Mouse (Mus musculus) limb, embryonic 11.5 days (tissue): Measurements from ENCODE around the gene Tspan5. TPM values are rescaled to one million over a fixed set of nuclear protein-coding genes. Genes with fewer than 3 reads are reported as not detected.

Experiments
- ATAC-seq: fragments of 200-750 bp; cut with Nextera tagmentation; 2 replicates; pipeline ENCODE4 v1.8.0; 2017; ENCODE audit warnings: low read depth; ENCODE audit not compliant: insufficient number of reproducible peaks, low FRiP score, low TSS enrichment
- DNase-seq: peaks from one replicate; pipeline ENCODE4 v3.0.0-alpha.2; 2015; ENCODE audit warnings: low spot score
- H3K27ac ChIP-seq: fragments of 300-500 bp; sonication (generic); replicated peaks from 2 replicates; pipeline ENCODE4 v1.5.1; 2014; ENCODE audit warnings: low read depth, mild to moderate bottlenecking, low read length
- H3K27me3 ChIP-seq: fragments of 300-500 bp; sonication (generic); 2 replicates; pipeline ENCODE4 v1.6.1; 2014; ENCODE audit warnings: mild to moderate bottlenecking, low read length, mixed read lengths; ENCODE audit not compliant: control insufficient read depth, insufficient read depth
- H3K36me3 ChIP-seq: fragments of 300-500 bp; sonication (generic); 2 replicates; pipeline ENCODE4 v1.6.1; 2014; ENCODE audit warnings: mild to moderate bottlenecking, low read length, moderate library complexity, mixed read lengths; ENCODE audit not compliant: control insufficient read depth, insufficient read depth
- H3K4me1 ChIP-seq: fragments of 300-500 bp; sonication (generic); 2 replicates; pipeline ENCODE4 v1.6.1; 2014; ENCODE audit warnings: low read length, mixed read lengths; ENCODE audit not compliant: control insufficient read depth, insufficient read depth
- H3K4me2 ChIP-seq: fragments of 300-500 bp; sonication (generic); 2 replicates; pipeline ENCODE4 v1.6.1; 2014; ENCODE audit warnings: low read depth, mild to moderate bottlenecking, moderate library complexity; ENCODE audit not compliant: severe bottlenecking
- H3K4me3 ChIP-seq: fragments of 300-500 bp; sonication (generic); 2 replicates; pipeline ENCODE4 v1.5.1; 2014; ENCODE audit warnings: low read depth, low read length
- H3K9ac ChIP-seq: fragments of 300-500 bp; sonication (generic); 2 replicates; pipeline ENCODE4 v1.6.1; 2014; ENCODE audit warnings: mild to moderate bottlenecking, low read length
- H3K9me3 ChIP-seq: fragments of 300-500 bp; sonication (generic); 2 replicates; pipeline ENCODE4 v1.6.1; 2016; ENCODE audit warnings: low read length; ENCODE audit not compliant: control insufficient read depth
- WGBS: fragments of 180-500 bp; shearing (Covaris S2); extraction: QIAGEN DNeasy Blood & Tissue Kit; methylation state at CpG from one replicate; pipeline ENCODE4 v1.1.7; 2014; 5-methylcytosine and 5-hydroxymethylcytosine counted together
- polyA plus RNA-seq: library from polyadenylated mRNA; unstranded; fragments of >200 nt; fragmentation: Nextera tagmentation; extraction: Ambion mirVana; gene quantifications from 2 replicates; pipeline ENCODE4 v1.2.1, GENCODE M21; 2014

Gene Tspan5
- polyA plus RNA-seq, 1 experiment from 2014 or later: 19.9 TPM

DNA sequence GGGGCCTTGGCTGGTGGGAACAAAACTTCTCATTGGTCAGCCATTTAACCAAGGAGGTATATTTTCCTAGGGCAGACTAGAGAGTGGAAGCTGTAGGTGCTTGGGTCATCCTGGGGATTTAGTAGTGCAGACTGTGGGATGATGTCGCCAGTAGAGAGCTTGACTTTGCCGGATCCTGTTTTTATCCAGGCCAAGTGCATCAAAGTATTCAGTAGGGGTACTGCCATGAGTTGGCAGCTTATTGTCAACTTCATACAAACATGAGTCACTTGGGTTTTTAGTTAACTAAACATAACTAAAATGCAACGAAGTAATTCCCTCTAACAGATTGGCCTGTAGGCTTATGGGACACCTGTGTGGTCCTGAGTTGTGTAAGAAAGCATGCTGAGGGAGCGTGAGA is 174.6 kb downstream of the Tspan5 start:
- Histone ChIP-seq H3K4me3 (no peak overlapping the region), H3K9me3 (no peaks in the 10 kb centered on the region), H3K4me2 (no peak overlapping the region), H3K27ac (no peak overlapping the region), H3K4me1 (0 out of 2 replicates have a peak, but pooled peaks cover 4% of the 10 kb centered on the region), H3K27me3 (no peaks in the 10 kb centered on the region), H3K36me3 (no peaks in the 10 kb centered on the region), H3K9ac (no peak overlapping the region)
- no peak for ATAC-seq
- 89% methylated on average over 4 of the region's 4 CpGs for WGBS
- peak; percentile 17 for DNase-seq

DNA sequence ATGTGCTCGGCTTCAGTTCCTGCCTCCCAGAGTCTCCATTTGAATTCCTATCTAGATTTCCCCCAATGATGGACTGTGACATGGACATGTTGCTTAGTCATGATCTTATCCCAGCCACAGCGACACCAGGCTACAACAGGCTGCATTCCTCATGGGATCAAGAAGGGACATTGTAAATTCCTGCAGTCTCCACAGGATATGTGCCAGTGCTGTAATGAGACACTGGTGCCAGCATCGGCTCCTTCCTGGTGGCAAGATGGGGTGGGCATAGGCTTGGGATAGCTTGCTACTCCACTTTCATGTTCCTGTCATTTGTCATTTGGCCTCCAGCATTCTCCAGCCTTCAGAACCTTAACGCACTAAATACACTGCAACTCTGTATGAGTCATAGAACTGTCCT is 175.0 kb downstream of the Tspan5 start:
- no peak overlapping the region for H3K27ac ChIP-seq
- H3K9me3 ChIP-seq: no peaks in the 10 kb centered on the region
- 88% methylated on average over 4 of the region's 4 CpGs for WGBS
- H3K4me1 ChIP-seq: 0 out of 2 replicates have a peak, but pooled peaks cover 4% of the 10 kb centered on the region
- DNase-seq (peak; percentile 11), ATAC-seq (no peak)
- no peaks in the 10 kb centered on the region for H3K36me3 ChIP-seq
- no peak overlapping the region for H3K4me3 ChIP-seq
- H3K27me3 ChIP-seq: no peaks in the 10 kb centered on the region
- H3K4me2 ChIP-seq: no peak overlapping the region
- no peak overlapping the region for H3K9ac ChIP-seq

DNA sequence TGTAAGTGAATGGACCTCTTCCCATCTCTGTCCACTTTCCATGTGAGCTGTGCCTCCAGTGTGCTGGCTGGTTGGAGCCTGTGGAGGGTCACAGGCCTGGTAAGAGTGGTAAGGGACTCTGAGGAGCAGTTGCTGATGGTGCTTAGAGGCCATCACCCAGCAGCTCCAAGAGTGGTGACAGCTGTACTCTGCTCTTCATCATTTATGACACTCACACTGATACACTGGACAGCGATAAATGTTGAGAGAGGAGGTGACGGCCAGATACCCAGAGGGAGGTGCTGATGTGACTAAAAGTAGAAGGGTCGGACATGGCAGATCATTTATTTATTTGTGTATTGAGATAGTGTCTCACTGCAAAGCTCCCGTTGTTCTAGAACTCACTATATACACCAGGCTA is 176.2 kb downstream of the Tspan5 start:
- H3K4me3 ChIP-seq: no peak overlapping the region
- H3K9ac ChIP-seq: no peak overlapping the region
- no peaks in the 10 kb centered on the region for H3K9me3 ChIP-seq
- H3K4me2 ChIP-seq: no peak overlapping the region
- ATAC-seq (no peak), DNase-seq (peak; percentile 7)
- H3K27ac ChIP-seq: no peak overlapping the region
- H3K36me3 ChIP-seq: no peaks in the 10 kb centered on the region
- no peaks in the 10 kb centered on the region for H3K27me3 ChIP-seq
- 90% methylated on average over 4 of the region's 4 CpGs for WGBS
- 0 out of 2 replicates have a peak, but pooled peaks cover 4% of the 10 kb centered on the region for H3K4me1 ChIP-seq

DNA sequence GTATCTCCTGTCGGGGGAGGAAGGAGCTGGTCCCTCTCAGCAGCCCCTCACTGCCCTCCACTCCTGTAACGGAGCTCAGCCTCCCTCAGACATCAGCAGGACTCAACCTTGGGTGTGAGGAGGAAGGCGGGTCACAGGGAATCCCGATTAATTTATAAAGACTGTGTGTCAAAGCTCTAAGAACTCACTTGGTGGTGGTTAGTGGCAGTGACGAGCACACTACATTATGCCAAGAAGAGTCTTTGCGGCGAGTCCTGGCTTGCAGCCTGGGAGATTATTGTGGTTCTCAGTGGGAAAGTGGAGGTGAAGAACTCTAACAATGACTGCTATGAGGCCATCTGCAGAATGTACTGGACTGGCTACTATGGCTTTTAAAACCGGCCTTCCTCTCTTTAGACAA is 184.2 kb downstream of the Tspan5 start:
- no peaks in the 10 kb centered on the region for H3K4me1 ChIP-seq
- no peaks in the 10 kb centered on the region for H3K9me3 ChIP-seq
- no peaks in the 10 kb centered on the region; the same call in 1 of the 2 replicates for H3K36me3 ChIP-seq
- no peak for ATAC-seq
- no peaks in the 10 kb centered on the region for H3K27me3 ChIP-seq
- H3K9ac ChIP-seq: no peak overlapping the region
- DNase-seq: peak; percentile 14
- H3K4me2 ChIP-seq: no peak overlapping the region
- H3K4me3 ChIP-seq: no peak overlapping the region
- 91% methylated on average over 8 of the region's 8 CpGs for WGBS
- H3K27ac ChIP-seq: no peak overlapping the region

DNA sequence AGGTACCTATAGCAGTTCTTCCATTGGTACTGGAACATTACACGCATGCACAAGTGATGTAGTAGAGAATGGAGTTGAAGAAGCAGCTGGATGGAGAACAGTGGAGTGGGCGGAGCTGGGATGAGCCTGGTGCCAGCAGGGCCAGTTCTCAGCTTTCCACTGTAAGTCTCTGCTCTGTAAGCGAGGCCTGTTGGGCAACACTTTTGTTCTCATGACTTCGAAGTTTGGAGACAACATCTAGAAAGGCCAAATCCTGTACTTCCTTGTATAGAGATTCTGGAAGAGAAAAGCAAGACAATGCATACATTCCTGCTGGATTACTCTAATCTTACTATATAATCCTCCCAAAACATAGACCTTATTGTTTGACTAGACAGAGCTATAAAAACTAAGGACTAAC is 185.4 kb downstream of the Tspan5 start:
- H3K4me2 ChIP-seq: no peak overlapping the region
- no peak for ATAC-seq
- peak; percentile 18 for DNase-seq
- H3K4me3 ChIP-seq: no peak overlapping the region
- no peak overlapping the region for H3K9ac ChIP-seq
- H3K27me3 ChIP-seq: no peaks in the 10 kb centered on the region
- no peak overlapping the region for H3K27ac ChIP-seq
- no peaks in the 10 kb centered on the region for H3K4me1 ChIP-seq
- 92% methylated on average over 4 of the region's 4 CpGs for WGBS
- H3K36me3 ChIP-seq: no peaks in the 10 kb centered on the region; the same call in 1 of the 2 replicates
- no peaks in the 10 kb centered on the region for H3K9me3 ChIP-seq

DNA sequence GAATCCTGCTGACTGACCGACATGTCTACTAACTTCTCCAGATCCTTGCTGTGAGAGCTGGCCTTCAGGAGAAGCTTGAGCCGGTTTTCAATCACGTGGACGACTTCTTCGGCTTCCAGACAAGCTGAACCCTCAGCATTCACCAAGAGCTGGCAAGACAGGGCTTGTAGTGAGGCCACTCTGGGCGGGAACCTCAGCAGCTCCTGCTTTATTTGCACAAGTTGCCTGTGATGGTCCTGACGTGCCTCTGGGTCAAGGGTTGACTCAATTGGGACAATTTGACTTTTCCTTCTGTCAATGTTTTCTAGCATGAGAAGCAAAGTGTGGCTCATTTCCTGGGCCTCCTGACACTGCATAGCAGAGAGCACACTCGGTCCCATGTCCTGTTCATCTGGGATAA is 194.8 kb downstream of the Tspan5 start:
- Histone ChIP-seq H3K36me3 (peaks cover 4% of the 10 kb centered on the region; the same call in 1 of the 2 replicates), H3K4me1 (no peaks in the 10 kb centered on the region), H3K4me3 (no peak overlapping the region), H3K27ac (no peak overlapping the region), H3K27me3 (no peaks in the 10 kb centered on the region), H3K4me2 (no peak overlapping the region), H3K9me3 (no peaks in the 10 kb centered on the region), H3K9ac (no peak overlapping the region)
- ATAC-seq: no peak
- no peak for DNase-seq
- WGBS: 88% methylated on average over 8 of the region's 8 CpGs

DNA sequence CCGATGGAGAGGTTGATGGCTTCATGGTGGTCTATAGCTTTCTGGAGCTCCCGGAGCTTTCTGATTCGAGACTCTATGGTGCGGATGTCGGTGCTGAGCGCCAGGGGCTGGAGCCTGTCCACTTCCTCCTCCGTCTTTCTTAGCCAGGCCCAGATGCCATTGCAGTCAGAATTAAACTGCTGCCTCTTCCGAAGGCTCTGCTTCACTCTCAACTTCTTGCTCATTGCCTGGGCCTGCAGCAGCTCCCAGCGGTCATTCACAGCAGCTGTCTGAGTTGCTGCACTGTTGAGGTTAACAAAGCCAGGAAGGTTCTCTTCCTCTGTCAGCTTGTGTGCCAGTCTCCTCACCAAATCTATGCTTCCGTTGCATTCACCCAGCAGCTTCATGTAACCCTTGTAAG is 195.2 kb downstream of the Tspan5 start:
- DNase-seq: no peak
- Histone ChIP-seq H3K27ac (no peak overlapping the region), H3K9ac (no peak overlapping the region), H3K36me3 (peaks cover 4% of the 10 kb centered on the region; the same call in 1 of the 2 replicates), H3K27me3 (no peaks in the 10 kb centered on the region), H3K9me3 (no peaks in the 10 kb centered on the region), H3K4me1 (no peaks in the 10 kb centered on the region), H3K4me2 (no peak overlapping the region), H3K4me3 (no peak overlapping the region)
- 96% methylated on average over 10 of the region's 10 CpGs for WGBS
- ATAC-seq: no peak

DNA sequence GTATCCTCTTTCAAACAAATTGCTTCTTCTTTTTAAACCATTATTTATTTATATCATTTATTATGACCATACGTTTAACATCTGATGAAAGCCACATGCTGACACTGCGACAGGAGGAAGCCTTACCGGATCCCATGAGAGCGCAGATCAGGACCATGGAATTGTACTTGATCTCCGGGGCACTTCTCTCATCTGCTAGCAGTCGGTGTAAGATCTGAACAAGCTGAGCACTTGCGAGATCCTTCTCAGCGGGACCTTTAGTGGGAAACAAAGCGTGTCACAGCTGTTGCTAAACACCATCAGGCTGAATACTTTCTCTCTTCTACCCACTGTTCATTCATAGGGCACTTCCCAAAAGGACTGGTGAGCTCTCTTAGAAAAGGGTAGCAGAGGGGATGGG is 199.6 kb downstream of the Tspan5 start:
- DNase-seq (no peak), ATAC-seq (no peak)
- Histone ChIP-seq H3K27ac (no peak overlapping the region), H3K27me3 (no peaks in the 10 kb centered on the region), H3K9me3 (no peaks in the 10 kb centered on the region), H3K36me3 (peaks cover 4% of the 10 kb centered on the region), H3K4me3 (no peak overlapping the region), H3K4me1 (no peaks in the 10 kb centered on the region), H3K9ac (no peak overlapping the region), H3K4me2 (no peak overlapping the region)
- 70% methylated on average over 9 of the region's 9 CpGs for WGBS

DNA sequence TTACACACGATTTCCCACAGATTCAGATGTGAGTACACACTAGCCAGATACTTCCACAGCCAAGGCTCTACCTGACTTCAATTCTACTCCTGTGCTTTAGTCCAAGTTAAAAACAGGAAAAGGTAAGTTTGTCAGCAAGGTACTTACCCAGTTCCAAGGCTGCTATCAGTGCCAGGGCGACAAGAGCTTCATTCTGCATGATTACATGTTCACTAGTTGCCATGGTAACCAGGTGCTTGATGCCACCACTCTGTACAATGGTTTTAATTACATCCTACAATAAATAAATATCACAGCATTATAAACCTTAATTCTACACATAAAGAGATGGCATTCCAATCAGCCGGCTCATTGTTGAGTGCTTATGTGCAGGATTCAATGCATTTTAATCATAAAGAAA is 203.5 kb downstream of the Tspan5 start:
- no peak for DNase-seq
- H3K27me3 ChIP-seq: no peaks in the 10 kb centered on the region
- no peak overlapping the region for H3K4me2 ChIP-seq
- no peaks in the 10 kb centered on the region for H3K9me3 ChIP-seq
- no peaks in the 10 kb centered on the region for H3K4me1 ChIP-seq
- H3K4me3 ChIP-seq: no peak overlapping the region
- no peak overlapping the region for H3K9ac ChIP-seq
- WGBS: 94% methylated on average over 3 of the region's 3 CpGs
- no peak overlapping the region for H3K27ac ChIP-seq
- ATAC-seq: no peak
- no peaks in the 10 kb centered on the region; the same call in 1 of the 2 replicates for H3K36me3 ChIP-seq
